Comparison of ENCODE assay signal across 12 mouse cellular contexts in genomic region chr16:8769466-8769865, GRCm38 (mm10). TPM values are rescaled to one million over a fixed set of nuclear protein-coding genes. Genes with fewer than 3 reads are reported as not detected.
DNase-seq lines count a peak whose midpoint lies in the region; ATAC-seq and TF ChIP-seq lines count a peak whose summit lies in the region.
"Had no signal": no experiment of that assay in that cellular context is flagged by ENCODE, and none has a peak within 500 bp of the region (broad histone marks: within the 10 kb centered on the region; RNA-seq: fewer than 3 reads in every experiment).

No protein-coding gene starts in this region.

- 55% methylated on average over 4 of the region's 4 CpGs for WGBS in liver, embryonic 15.5 days (ENCODE audit: insufficient replicate concordance)

- H3K27ac ChIP-seq in layer of hippocampus, adult 2 months = no peak overlapping the region
- peak overlapping the region; percentile 54; the same call in 1 of the 2 replicates for H3K27ac ChIP-seq in ES-E14 (ENCODE audit: insufficient read depth, low read depth, low read length, poor library complexity, severe bottlenecking)
- H3K27ac ChIP-seq in liver, embryonic 15.5 days (replicated peaks) = peak overlapping the region; percentile 95
- H3K27ac ChIP-seq: embryonic facial prominence, embryonic 13.5 days; forebrain, embryonic 15.5 days; intestine, embryonic 15.5 days; midbrain, embryonic 12.5 days; stomach, embryonic 15.5 days had no signal

- peak; percentile 33; the same call in 1 of the 2 replicates for TF ChIP-seq CTCF in layer of hippocampus, adult 2 months (conservative IDR thresholded peaks at IDR 0.05)

- H3K4me2 ChIP-seq in liver, embryonic 15.5 days = no peak overlapping the region
- H3K4me2 ChIP-seq: embryonic facial prominence, embryonic 13.5 days; forebrain, embryonic 15.5 days; intestine, embryonic 15.5 days; midbrain, embryonic 12.5 days; stomach, embryonic 15.5 days had no signal

- peaks cover 23 to 39% of the 10 kb centered on the region in 2 experiments for H3K4me1 ChIP-seq in ES-E14 (ENCODE audit: control insufficient read depth in 2 of 2, insufficient read depth in 2 of 2, low read length in 2 of 2, poor library complexity in 1 of 2)
- H3K4me1 ChIP-seq in liver, embryonic 15.5 days (replicated peaks) = peaks cover 64% of the 10 kb centered on the region
- H3K4me1 ChIP-seq: embryonic facial prominence, embryonic 13.5 days; forebrain, embryonic 15.5 days; intestine, embryonic 15.5 days; midbrain, embryonic 12.5 days; stomach, embryonic 15.5 days had no signal

- peak overlapping the region; percentile 38; the same call in 1 of the 2 replicates for H3K9ac ChIP-seq in ES-E14 (ENCODE audit: insufficient read depth, low read depth, low read length, poor library complexity, severe bottlenecking)
- no peak overlapping the region for H3K9ac ChIP-seq in liver, embryonic 15.5 days
- H3K9ac ChIP-seq: embryonic facial prominence, embryonic 13.5 days; forebrain, embryonic 15.5 days; intestine, embryonic 15.5 days; midbrain, embryonic 12.5 days; stomach, embryonic 15.5 days had no signal

- no peak overlapping the region for H3K4me3 ChIP-seq in layer of hippocampus, adult 2 months
- peak overlapping the region in 1 of 2 experiments; percentile 18; a peak in 1 of 4 replicates for H3K4me3 ChIP-seq in ES-E14 (ENCODE audit: insufficient read depth in 1 of 2, low read depth in 1 of 2, low read length in 2 of 2, poor library complexity in 1 of 2, severe bottlenecking in 1 of 2)
- no peak overlapping the region for H3K4me3 ChIP-seq in liver, embryonic 15.5 days (replicated peaks)
- H3K4me3 ChIP-seq: embryonic facial prominence, embryonic 13.5 days; forebrain, embryonic 15.5 days; intestine, embryonic 15.5 days; midbrain, embryonic 12.5 days; stomach, embryonic 15.5 days had no signal

- no peak for ATAC-seq in liver, embryonic 15.5 days (ENCODE audit: insufficient read depth)

- no peaks in the 10 kb centered on the region for H3K9me3 ChIP-seq in ES-E14 (ENCODE audit: control insufficient read depth, insufficient read depth, low read depth, low read length)
- H3K9me3 ChIP-seq in liver, embryonic 15.5 days (replicated peaks) = no peaks in the 10 kb centered on the region
- H3K9me3 ChIP-seq: embryonic facial prominence, embryonic 13.5 days; forebrain, embryonic 15.5 days; intestine, embryonic 15.5 days; midbrain, embryonic 12.5 days; stomach, embryonic 15.5 days had no signal

- in situ Hi-C loops in ES-E14 (cut with MboI; ENCODE audit: low sequenced_read_pairs in 2 of 2, unreplicated experiment in 2 of 2) = no loop called here

- peaks cover 18% of the 10 kb centered on the region; the same call in 1 of the 2 replicates for H3K36me3 ChIP-seq in ES-E14 (ENCODE audit: control insufficient read depth, insufficient read depth, low read length, poor library complexity, severe bottlenecking)
- no peaks in the 10 kb centered on the region for H3K36me3 ChIP-seq in liver, embryonic 15.5 days (replicated peaks)
- H3K36me3 ChIP-seq: embryonic facial prominence, embryonic 13.5 days; forebrain, embryonic 15.5 days; intestine, embryonic 15.5 days; midbrain, embryonic 12.5 days; stomach, embryonic 15.5 days had no signal

- H3K27me3 ChIP-seq in liver, embryonic 15.5 days = peaks cover 15% of the 10 kb centered on the region
- H3K27me3 ChIP-seq: embryonic facial prominence, embryonic 13.5 days; forebrain, embryonic 15.5 days; intestine, embryonic 15.5 days; stomach, embryonic 15.5 days had no signal

- DNase-seq in layer of hippocampus, adult 2 months (ENCODE audit: low spot score in 2 of 2) = no peak
- DNase-seq in layer of hippocampus, adult 18-20 months (ENCODE audit: low spot score in 2 of 2) = no peak
- DNase-seq in CD4-positive, CD25-positive, alpha-beta regulatory T cell, adult 2 months (ENCODE audit: low read depth, low spot score) = peak; percentile 9
- no peak for DNase-seq in ES-E14 (ENCODE audit: low read depth, low spot score)
- no peak for DNase-seq in urinary bladder, adult 2 months (ENCODE audit: low spot score)
- no peak for DNase-seq in embryo, embryonic 10.5 days (ENCODE audit: low spot score)

TF ChIP-seq in ES-E14, 5 proteins besides CTCF, POLR2A, EP300 and RAD21:
- 0 out of 2 replicates have a peak, but pooled peaks have one; percentile 11 for TF ChIP-seq ZNF384 (IDR thresholded peaks at IDR 0.05; ENCODE audit: low read depth, low read length)
- TF ChIP-seq CHD2 (IDR thresholded peaks at IDR 0.05; ENCODE audit: low read depth, low read length) = no peak

RNA-seq across cellular contexts. Expression of gene Usp7, which starts 22.6 kb away (rescaled TPM):
- total RNA-seq in layer of hippocampus, adult 2 months (2021) = 100 to 1,000 TPM; 163 to 168 TPM
- total RNA-seq in layer of hippocampus, adult 18-20 months (2021) = 100 to 1,000 TPM; 144 to 151 TPM
- total RNA-seq in ES-E14 (2012; rRNA removed) = 242 and 291 TPM in 2 replicates
- polyA plus RNA-seq in liver, embryonic 15.5 days (2015; fragmentation: Nextera tagmentation; extraction: Ambion mirVana) = 24.4 and 29.4 TPM in 2 replicates
- polyA plus RNA-seq in urinary bladder, adult 2 months (2012; rRNA removed) = 61.8 and 67.7 TPM in 2 replicates
